Mouse (Mus musculus) cerebellum, postnatal 36 days (tissue): ENCODE measurements at regions not wholly inside any gene's neighbourhood (a gene's known extent, or its start where the extent isn't known, plus 50 kb on each side); places are given as distances from the start of the nearest gene placed in this dataset.
A peak's percentile ranks its signal among the peaks of the same experiment; 100 is the strongest.

Experiments
- DNase-seq, 2 experiments: peaks; one replicate each; pipeline ENCODE4 v3.0.0; 2021 to 2022; ENCODE audit warnings: mixed read lengths in 2 of 2

- DNase-seq: peak; percentile 12 to 28
Observed at GRCm38 (mm10) chr5:26338191-26338590, 80.7 kb downstream of the Gm7361 start.

DNA sequence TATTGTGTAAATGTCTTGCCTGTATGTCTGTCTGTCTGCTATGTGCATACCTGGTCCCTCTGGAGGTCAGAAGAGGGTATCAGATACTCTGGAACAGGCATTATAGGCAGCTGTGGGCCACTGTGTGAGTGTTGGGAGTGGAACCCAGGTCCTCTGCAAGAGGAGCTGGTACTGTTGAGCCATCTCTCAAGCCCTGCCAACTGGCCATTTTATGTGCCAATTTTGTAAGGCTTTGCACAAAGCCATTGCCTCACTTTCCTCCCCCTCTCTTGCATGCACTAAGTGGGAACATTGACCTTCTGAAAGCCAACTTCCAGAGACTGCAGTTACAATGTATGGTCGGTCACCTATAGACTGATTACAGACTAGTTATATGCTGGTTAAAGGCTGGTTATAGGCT lies 81.8 kb downstream of the Gm7361 start:
- peak; percentile 13 to 16 for DNase-seq

GRCm38 (mm10) chr5:26355156-26355555 lies 97.7 kb downstream of the Gm7361 start:
- DNase-seq: no peak

- no peak for DNase-seq
Observed at GRCm38 (mm10) chr5:26359082-26359481, 101.6 kb downstream of the Gm7361 start.

GRCm38 (mm10) chr5:26374175-26374984 lies 116.9 kb downstream of the Gm7361 start:
- DNase-seq: no peak

- DNase-seq: no peak
Observed at GRCm38 (mm10) chr5:26407088-26407672, 149.7 kb downstream of the Gm7361 start.

DNA sequence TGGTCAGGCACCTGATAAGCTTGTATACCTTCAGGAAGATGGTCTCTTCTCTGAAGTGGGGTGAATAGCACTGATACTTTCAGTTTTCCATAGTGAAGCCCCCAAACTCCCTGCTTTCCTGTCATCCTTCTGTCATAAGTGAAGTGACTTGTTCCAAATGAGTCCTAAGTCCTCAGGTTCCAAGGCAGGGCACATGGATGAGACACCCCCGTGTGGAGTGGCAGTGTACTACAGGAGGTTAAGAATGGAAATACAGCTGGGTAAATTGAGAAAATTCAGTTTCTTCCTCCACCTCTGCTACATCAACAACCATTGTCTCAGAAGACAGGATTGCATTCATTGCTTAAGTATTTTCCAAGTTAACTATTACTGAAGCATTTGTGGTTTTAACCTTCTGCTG lies 155.7 kb downstream of the Gm7361 start:
- no peak for DNase-seq

- no peak for DNase-seq
Observed at GRCm38 (mm10) chr5:26444331-26445200, 187.1 kb downstream of the Gm7361 start.

GRCm38 (mm10) chr5:26451306-26451705 lies 193.8 kb downstream of the Gm7361 start:
- no peak for DNase-seq

DNA sequence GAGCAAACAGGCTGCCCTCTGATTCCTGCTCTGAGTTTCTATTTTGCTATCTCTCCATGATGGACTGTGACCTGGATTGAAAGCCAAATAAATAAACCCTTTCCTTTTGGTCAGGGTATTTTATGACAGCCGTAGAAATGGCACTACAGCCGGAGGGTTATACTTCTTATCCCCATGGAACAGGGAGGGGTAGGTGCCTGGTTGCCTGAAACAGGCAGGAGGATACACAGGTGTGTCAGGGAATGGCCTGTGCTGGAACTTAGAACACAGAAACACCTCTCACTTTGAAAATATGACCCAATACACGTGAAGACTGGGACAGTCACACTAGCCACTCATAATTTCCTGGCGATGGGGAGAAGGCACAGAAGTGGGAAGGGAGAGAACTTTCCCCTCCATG lies 200.1 kb downstream of the Gm7361 start:
- DNase-seq: no peak

- no peak for DNase-seq
Observed at GRCm38 (mm10) chr5:26466666-26467065, 209.2 kb downstream of the Gm7361 start.

GRCm38 (mm10) chr5:26485726-26486125 lies 228.2 kb downstream of the Gm7361 start:
- peak; percentile 29 to 38 for DNase-seq

DNA sequence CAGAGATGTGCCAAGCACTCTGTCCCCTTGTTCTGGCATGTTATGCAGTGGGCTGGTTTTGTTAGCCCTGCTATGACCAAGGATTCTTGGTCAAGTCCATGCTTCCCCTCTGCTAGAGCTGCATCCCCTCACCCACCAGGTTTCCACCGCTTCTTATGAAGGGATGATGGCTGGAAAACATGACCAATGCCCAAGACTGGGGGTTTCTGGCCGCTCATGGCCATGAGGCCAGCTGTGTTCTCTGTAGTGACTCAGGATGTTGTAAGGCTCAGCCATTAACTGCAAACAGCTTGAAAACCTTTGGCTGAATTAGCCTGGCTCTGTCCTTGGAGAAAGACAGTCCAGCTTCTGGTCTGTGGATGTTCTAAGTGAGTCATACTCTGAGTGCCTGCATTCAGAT lies 236.5 kb downstream of the Gm7361 start:
- no peak for DNase-seq

GRCm38 (mm10) chr5:26497641-26498430 lies 240.3 kb downstream of the Gm7361 start:
- peak; percentile 85 for DNase-seq

DNA sequence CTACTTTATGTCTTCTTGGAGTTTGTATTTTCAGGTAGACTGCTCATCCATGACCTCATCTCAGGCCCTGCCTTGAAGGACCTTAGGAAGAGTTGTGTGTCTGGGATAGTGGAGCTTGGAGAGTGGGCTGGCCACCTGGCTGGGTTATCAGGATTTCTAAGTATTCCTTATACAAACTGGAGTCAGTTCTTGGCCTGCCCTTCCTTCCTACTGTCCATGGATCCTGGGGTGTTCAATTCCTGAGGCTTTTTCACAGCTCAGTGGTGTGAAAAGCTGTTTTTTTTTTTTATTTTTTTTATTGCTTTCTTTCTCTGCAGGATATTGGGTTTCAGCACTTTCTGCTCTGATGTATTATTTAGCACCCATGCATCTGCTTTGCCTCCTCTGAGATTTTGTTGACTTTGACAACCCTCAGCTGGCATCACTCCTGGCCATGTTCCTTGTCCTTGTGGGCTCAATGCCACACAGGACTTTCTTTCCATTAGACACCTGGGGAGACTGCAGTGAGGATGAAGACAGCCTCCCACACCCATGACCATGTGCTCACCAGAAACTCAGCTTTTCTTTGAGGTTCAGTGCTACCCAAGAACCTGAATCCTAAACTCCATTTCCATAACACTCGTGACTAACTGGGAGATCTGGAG lies 252.2 kb downstream of the Gm7361 start:
- peak in 1 of 2 experiments; percentile 15 for DNase-seq

- DNase-seq: no peak
Observed at GRCm38 (mm10) chr5:26513039-26513955, 255.8 kb downstream of the Gm7361 start.

- DNase-seq: no peak
Observed at GRCm38 (mm10) chr5:26535556-26535955, 278.1 kb downstream of the Gm7361 start.

DNA sequence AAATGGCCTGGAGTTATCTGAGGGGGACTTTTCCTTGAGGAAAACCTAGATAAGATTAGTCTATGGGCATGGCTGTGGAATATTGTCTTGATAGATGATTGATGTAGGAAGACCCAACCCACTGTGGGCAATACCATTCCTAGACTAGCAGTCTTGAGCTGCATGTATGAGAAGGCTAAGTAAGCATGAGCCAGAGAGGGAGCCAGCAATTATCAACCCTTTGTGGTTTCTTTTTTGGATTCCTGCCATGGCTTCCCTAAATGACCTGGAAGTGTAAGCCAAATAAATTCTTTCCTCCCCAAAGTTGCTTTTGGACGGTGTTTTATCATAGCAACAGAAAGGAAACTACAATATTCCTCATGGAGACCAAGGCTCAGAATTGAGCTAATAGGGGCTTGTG lies 253.7 kb upstream of the Dpp6 start:
- DNase-seq: no peak

- peak; percentile 85 to 87 for DNase-seq
Observed at GRCm38 (mm10) chr5:26564056-26564455, 252.9 kb upstream of the Dpp6 start.

DNA sequence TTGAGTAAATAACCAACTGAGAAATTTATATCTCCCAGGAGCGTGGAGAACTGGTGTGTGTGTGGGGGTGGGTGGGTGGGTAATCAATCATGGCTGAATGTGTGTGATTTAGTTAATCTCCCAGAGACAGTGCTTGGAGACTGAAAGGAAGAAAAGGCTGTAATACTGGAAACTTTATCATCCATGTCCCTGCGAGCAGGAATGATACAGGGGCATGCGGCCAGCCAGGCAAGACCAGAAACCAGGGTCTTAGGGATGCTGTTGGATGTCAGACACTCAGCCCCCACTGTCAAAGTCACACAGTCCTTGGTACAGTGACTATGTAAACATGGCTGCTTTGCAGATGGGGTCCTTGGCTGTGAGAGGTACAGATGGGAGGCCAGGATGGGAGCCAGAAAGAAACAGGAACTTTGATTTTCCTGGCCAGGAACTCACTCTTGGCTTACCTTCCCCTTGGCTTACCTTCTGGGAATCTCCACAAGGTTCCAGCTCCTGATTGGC lies 244.3 kb upstream of the Dpp6 start:
- peak; percentile 70 to 78 for DNase-seq

GRCm38 (mm10) chr5:26573446-26573845 lies 243.6 kb upstream of the Dpp6 start:
- DNase-seq: peak in 1 of 2 experiments; percentile 47
